Mouse (Mus musculus): ENCODE measurements around the gene Gm3543. TPM values are rescaled to one million over a fixed set of nuclear protein-coding genes. Genes with fewer than 3 reads are reported as not detected.

Gm3543 gene
- polyA plus RNA-seq (2012; ENCODE audit: low replicate concordance) = not detected in 2 replicates

DNA sequence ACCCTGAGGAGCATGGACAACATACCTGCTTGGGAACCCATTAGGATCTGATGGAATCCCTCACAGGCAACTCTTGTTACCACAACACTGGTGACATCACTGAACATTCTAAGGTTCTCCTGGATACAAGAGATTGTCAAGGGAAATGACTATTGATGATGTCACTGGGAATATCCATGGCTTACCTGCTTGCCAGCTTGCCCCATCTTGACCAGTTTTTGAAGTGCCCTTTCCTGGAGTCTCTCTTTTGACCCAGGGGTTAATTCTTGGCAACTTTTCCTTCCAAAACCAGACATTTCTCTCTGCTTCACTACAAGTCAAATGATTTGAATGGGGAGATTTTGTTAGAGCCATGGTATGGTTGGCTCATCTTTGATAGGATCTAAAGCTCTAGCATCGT lies at the start of gene Gm3543:
Gene Gm3543 (minus strand): TSS at position 101 of the 400 bp plus-strand sequence.

DNA sequence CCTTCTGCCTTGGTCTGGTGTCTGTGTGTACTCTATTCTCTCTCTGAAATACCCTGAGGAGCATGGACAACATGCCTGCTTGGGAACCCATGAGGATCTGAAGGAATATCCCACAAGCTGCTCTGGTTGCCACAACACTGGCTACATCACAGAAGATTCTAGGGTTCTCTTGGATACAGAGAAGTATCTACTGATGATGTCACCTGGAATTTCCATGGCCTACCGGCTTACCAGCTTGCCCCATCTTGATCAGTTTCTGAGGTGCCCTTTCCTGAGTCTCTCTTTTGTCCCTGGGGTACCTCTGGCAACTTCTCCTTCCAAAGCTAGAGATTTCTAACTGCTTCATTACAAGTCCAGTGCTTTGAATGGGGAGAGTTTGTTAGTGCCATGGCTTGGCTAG lies 15.3 kb downstream of the Gm3543 start, which contains the start of gene Gm6401:
Gene Gm6401 (minus strand): TSS at position 101 of the 400 bp plus-strand sequence.

DNA sequence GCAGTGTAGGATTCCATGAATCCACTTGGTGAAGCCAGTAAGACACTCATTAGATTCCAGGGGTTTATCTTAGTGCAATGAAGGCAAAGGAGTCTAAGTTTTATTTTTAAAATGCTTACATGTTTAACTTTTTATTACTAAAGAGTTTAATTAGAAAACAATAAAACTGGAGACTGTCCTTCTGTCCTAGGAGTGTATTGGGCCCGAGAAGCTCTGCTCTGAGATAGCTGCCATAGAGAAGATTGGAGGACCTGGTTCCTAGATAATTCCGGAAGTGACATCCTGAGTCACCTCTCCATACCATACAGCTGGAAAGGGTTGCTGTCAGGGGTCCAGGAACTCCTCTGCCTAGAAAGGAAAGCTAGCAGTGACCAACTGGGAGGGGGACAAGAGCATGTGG lies 39.4 kb downstream of the Gm3543 start, which contains the start of gene 1700024B05Rik:
Gene 1700024B05Rik (plus strand): TSS at position 301 of the 400 bp plus-strand sequence.

Other genes starting within 250 kb of the Gm3543 start
- gene Gm7929, start 232.7 kb downstream of the Gm3543 start, polyA plus RNA-seq (2012; ENCODE audit: low replicate concordance) = not detected in 2 replicates
- gene Gm47189, start 210.9 kb downstream of the Gm3543 start, polyA plus RNA-seq (2012; ENCODE audit: low replicate concordance) = not detected in 2 replicates
- gene Gm7980, start 76.0 kb downstream of the Gm3543 start, polyA plus RNA-seq (2012; ENCODE audit: low replicate concordance) = not detected in 2 replicates
- gene 1700049E17Rik1, start 58.4 kb downstream of the Gm3543 start, polyA plus RNA-seq (2012; ENCODE audit: low replicate concordance) = not detected in 2 replicates
- not detected in 2 replicates for gene 1700024B05Rik, start 39.3 kb downstream of the Gm3543 start, polyA plus RNA-seq (2012; ENCODE audit: low replicate concordance)
- gene Gm6401, start 15.4 kb downstream of the Gm3543 start, polyA plus RNA-seq (2012; ENCODE audit: low replicate concordance) = not detected in 2 replicates
- gene Gm7951, start 134.0 kb upstream of the Gm3543 start, polyA plus RNA-seq (2012; ENCODE audit: low replicate concordance) = not detected in 2 replicates
- gene Gm17027, start 179.3 kb upstream of the Gm3543 start, polyA plus RNA-seq (2012; ENCODE audit: low replicate concordance) = not detected in 2 replicates
- gene Gm3573, start 207.5 kb upstream of the Gm3543 start, polyA plus RNA-seq (2012; ENCODE audit: low replicate concordance) = not detected in 2 replicates

Measured in hematopoietic multipotent progenitor cell, adult 10-12 weeks (in vitro differentiated cells).